Mouse (Mus musculus) bone marrow macrophage, adult 2 months (primary cell): ENCODE data around the gene Eogt.

Experiments
- CTCF ChIP-seq: IDR thresholded peaks from 2 replicates; pipeline ENCODE4 v1.5.1; 2012; ENCODE audit warnings: low read depth, mild to moderate bottlenecking, low read length, moderate library complexity
- POLR2A ChIP-seq: IDR thresholded peaks from 2 replicates; pipeline ENCODE4 v1.6.1; 2012; ENCODE audit warnings: mild to moderate bottlenecking, low read depth, low read length, borderline replicate concordance

DNA sequence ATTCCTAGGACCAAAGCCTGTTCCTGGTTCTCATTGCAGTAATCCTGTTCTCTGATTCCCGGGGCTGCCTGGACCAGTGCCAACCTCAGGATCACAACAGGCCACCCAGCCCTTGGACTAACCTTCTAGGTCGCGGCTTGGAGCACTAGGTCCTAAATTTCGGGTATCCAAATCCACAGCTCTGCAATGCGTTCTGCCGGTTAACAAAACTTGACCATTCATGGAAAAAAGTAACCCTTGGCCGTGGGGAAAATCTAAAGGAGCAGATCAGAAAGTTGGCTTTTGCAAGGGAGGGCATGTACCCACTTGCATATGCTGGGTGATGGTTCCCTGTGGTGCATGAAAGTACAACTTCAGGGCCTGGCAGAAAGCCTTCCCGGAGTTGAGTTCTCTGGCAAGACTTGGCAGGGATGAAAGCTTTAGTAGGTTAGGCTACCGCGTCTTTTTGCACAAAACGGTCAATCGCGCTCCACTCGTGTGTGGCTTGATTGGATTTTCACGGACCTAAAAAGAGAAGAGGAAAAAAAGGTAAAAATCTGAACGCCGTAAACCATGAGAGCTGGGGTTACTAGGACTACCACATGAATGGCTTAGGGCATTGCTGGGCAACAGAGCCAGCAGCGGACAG, 1.1 kb downstream of the Eogt start:
- TF ChIP-seq POLR2A (no peak), CTCF (no peak)
